Mouse (Mus musculus) macrophage (primary cell): ENCODE data around the gene Psors1c2. TPM values are rescaled to one million over a fixed set of nuclear protein-coding genes. Genes with fewer than 3 reads are reported as not detected.

ENCODE experiments used
- H3K27ac ChIP-seq: fragments of 350-480 bp; formaldehyde crosslinking; 2 replicates; pipeline ENCODE4 v1.9.0; 2021
- H3K36me3 ChIP-seq: fragments of 350-480 bp; formaldehyde crosslinking; 2 replicates; pipeline ENCODE4 v1.9.0; 2021; ENCODE audit errors: inconsistent target
- H3K4me3 ChIP-seq: fragments of 350-480 bp; formaldehyde crosslinking; 2 replicates; pipeline ENCODE4 v1.9.0; 2021; ENCODE audit errors: inconsistent target
- H3K79me2 ChIP-seq: fragments of 350-480 bp; formaldehyde crosslinking; 2 replicates; pipeline ENCODE4 v1.9.0; 2021; ENCODE audit errors: inconsistent target
- WGBS: methylation state at CpG from one replicate; pipeline ENCODE4 v1.1.7; 2026; ENCODE audit warnings: inconsistent platforms; ENCODE audit not compliant: missing documents; 5-methylcytosine and 5-hydroxymethylcytosine counted together
- polyA plus RNA-seq: library from polyadenylated mRNA; stranded (reverse); fragments of 250-400 nt; gene quantifications from 3 replicates; pipeline ENCODE4 v1.2.4, GENCODE M21; 2018; ENCODE audit warnings: inconsistent platforms

Gene Psors1c2
- polyA plus RNA-seq, 1 experiment from 2014 or later: not detected

DNA sequence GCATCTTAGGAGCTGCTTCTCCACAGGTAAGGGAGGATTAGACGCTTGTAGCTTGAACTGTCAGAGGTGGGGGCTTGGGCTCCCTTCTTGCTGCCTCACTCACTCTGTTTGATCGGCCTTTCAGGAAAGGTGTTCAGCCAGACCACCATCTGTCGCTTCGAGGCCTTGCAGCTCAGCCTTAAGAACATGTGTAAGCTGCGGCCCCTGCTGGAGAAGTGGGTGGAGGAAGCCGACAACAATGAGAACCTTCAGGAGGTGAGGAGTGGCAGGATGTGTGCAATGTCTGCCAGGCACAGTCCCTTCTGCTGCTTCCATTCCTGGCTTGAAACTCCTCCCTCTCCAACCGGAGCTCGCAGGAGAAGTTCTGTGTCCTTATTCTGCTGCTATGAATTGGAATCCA is 23.7 kb upstream of the Psors1c2 start:
- Histone ChIP-seq H3K36me3 (no peaks in the 10 kb centered on the region), H3K4me3 (no peak overlapping the region), H3K27ac (no peak overlapping the region), H3K79me2 (no peaks in the 10 kb centered on the region)
- WGBS: 6% methylated on average over 8 of the region's 8 CpGs

DNA sequence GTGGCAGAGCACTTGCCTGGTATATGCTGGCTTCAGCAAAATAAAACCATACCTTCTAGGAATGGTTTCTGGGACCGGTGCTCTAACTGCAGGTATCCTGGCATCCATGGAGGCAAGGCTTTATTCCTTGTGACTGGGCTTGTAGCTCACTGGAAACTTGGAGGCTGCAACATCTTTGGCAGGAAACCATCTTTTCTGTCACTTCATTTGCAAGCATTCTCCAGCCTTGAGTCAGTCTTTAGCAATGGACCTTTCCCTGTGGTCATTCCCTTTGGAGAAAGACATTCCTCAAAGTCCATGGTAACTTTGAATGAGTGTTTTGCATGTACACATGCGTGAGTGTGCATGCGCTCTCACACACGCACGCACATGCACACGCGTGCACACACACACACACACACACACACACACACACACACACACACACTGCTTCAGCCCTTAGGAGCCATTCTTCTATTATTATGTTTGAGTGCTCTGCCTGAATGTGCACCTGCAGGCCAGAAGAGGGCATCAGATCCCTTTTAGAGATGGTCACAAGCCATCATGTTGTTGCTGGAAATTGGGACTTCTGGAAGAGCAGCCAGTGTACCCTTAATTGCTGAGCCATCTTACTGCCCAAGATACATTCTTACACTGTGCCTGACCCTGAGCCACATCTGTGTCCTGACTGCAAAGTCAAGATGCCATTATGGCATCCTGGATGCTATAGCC is 19.9 kb upstream of the Psors1c2 start:
- no peak overlapping the region for H3K27ac ChIP-seq
- WGBS: 95% methylated on average over 7 of the region's 7 CpGs
- no peaks in the 10 kb centered on the region for H3K36me3 ChIP-seq
- no peaks in the 10 kb centered on the region for H3K79me2 ChIP-seq
- no peak overlapping the region for H3K4me3 ChIP-seq

DNA sequence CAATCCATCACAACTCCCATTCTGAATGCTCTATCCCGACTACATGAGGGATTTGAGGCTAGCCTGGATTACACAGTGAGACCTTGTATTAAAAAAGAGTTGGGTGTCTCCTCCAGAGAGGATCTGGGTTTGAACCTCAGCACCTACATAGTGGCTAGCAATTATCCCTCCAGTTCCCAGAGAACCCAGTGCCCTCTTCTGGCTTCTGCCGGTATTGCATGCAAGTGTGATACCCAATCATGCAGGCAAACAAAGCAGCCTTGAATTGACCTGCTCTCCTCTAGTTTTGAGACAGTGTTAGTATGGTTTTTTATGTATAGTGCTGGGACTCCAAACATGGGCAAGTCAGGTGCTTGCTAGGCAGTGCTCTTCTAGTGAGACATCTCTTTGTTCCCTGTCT is 19.1 kb upstream of the Psors1c2 start:
- Histone ChIP-seq H3K4me3 (no peak overlapping the region), H3K79me2 (no peaks in the 10 kb centered on the region), H3K27ac (no peak overlapping the region), H3K36me3 (no peaks in the 10 kb centered on the region)
- 33% methylated on average over 2 of the region's 2 CpGs for WGBS

DNA sequence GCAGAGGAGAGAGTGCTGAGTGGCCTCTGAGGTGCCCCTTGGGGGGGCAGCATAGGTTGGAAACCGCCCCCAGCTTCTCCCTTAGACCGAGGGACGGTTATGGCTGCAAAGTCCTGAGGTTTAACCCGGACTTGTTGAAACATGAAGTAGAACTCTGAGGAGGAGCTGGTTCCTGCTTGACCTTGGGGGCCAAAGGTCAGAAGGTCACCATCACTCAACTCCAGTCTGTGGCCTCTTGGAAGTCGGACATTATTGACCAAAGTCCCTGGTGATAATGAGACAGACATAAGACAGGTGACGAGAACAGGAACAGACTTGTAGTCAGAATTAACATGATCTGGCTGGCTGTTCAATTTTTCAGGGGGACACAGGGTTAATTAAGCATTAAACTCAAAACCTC is 18.2 kb upstream of the Psors1c2 start:
- Histone ChIP-seq H3K36me3 (no peaks in the 10 kb centered on the region), H3K4me3 (no peak overlapping the region)
- 90% methylated on average over 6 of the region's 6 CpGs for WGBS

DNA sequence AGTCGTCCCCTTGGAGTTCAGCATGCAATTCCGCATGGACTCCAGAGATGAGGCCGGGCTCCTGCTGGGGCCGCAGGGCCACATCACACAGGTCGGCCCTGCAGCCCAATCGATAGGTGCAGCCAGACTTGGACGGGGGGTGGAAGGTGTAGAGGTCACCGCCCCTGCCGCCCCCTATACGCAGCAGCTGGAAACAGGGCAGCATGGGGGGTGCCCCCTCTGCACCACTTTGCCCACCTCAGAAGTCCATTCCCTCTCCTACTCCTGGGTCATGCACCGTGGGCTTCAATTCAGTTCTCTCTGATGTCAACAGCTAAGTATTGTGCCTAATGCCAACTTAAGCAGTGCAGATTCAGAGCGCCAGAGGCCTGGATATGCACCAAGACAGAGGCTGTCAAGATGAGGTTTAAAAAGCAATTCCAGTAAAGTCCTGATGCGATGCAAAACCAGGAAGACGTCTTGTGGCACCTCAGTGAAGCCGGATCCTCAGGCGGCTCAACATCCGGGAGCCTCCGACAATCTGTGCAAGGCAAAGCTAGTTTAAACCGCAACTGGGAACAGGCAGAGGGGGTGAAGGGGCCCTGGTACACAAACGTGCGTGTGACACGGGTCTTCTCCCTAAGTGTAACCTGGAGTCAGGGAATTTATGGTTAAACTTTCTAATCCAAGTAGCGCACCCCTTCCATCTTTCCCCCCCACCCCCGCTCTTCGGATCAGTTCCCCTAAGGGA is 16.9 kb upstream of the Psors1c2 start:
- Histone ChIP-seq H3K27ac (peak overlapping the region; percentile 28), H3K4me3 (peak overlapping the region; percentile 66), H3K36me3 (no peaks in the 10 kb centered on the region), H3K79me2 (no peaks in the 10 kb centered on the region)
- WGBS: 30% methylated on average over 24 of the region's 25 CpGs

More for the DNA sequence above, 18.2 kb upstream of the Psors1c2 start:
- Histone ChIP-seq H3K79me2 (no peaks in the 10 kb centered on the region), H3K27ac (no peak overlapping the region)

DNA sequence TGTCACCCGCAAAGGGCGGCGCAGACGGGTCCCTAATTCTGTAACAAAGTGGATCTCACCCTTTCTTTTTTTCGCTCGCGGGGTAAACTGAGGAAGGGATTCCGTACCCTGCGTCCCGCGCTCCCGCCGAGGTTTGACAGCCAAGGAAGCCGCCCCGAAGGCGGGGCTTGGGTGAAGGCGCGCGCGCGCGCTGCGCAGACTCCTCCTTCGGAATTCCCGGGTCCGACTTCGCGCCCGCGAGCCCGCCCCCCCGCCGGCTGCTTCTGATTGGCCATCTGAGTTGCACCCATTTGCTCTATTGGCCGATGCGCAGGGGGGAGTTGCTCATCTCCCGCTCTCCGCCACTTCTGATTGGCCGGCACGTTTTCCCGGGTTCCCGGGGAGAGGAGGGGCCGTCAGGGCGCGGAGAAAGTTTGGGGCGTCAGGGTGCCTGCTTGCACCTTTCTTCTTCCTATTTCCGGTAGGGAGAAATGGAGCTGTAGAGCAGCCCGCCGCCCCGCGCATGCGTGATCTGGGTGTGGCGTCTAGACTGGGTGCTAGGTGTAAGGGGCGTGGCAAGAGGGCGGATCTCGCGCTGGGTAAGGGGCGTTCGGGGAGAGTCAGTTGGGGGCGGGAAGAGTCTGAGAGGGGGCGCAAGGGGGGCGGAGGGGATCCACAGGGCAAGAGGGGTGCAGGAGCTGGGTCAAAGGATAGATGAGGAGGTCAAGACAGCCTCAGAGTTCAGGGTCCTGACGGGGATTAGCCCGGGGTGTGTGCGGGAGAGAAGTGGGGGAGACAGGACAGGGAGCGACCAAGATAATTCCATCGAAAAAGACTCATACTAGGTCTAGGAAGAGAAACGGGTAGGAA is 16.1 kb upstream of the Psors1c2 start, which contains the start of the genes Tcf19 and Cchcr1:
Tcf19 (minus strand) TSS at position 173 of the 849 bp plus-strand sequence.
Cchcr1 (plus strand) TSS at position 449 of the 849 bp plus-strand sequence.
- H3K4me3 ChIP-seq: peak within 1 kb of the TSS; percentile 66
- H3K27ac ChIP-seq: peak within 1 kb of the TSS; percentile 28
- no peaks in the 10 kb centered on the region for H3K36me3 ChIP-seq
- WGBS: under 1% methylated on average over 59 of the region's 67 CpGs
- H3K79me2 ChIP-seq: no peaks in the 10 kb centered on the region

DNA sequence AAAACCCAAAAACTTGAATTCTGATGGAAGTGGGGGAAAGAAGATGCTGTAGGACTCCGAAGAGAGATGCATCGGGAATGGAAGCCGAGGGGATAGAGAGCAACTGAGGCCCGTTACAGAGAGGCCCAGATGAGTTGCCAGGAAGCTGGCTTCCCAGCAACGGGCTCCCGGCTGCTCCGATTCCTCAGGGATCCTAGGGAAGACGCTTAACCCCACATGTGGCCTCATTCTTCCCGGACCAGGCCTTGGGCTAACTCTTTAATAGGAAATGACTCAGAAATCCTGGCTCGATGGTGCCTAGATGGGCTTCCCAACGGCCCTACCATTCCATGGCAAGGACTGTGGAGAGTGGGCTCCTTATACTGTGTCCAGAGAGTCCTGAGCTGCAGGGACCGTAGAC is 15.5 kb upstream of the Psors1c2 start:
- Histone ChIP-seq H3K79me2 (no peaks in the 10 kb centered on the region), H3K36me3 (no peaks in the 10 kb centered on the region), H3K4me3 (peak overlapping the region; percentile 53), H3K27ac (no peak overlapping the region)
- 27% methylated on average over 12 of the region's 12 CpGs for WGBS

DNA sequence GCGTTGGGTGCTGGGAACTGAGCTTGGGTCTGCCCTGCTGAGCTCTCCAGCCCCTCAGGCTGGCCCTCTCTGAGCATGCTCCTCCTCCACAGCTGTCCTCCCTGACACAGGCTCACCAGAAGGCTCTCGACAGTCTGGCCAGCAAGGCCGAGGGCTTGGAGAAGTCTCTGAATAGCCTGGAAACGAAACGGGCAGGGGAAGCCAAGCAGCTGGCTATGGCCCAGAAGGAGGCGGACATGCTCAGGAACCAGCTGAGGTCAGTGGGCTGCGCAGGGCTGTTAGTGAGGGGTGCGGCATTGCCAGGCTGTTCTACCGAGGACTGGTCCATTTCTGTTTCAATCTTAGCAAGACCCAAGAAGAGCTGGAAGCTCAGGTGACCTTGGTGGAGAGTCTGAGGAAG is 8.6 kb upstream of the Psors1c2 start:
- Histone ChIP-seq H3K27ac (no peak overlapping the region), H3K4me3 (no peak overlapping the region), H3K36me3 (peaks cover 8% of the 10 kb centered on the region; the same call in 1 of the 2 replicates), H3K79me2 (no peaks in the 10 kb centered on the region)
- 92% methylated on average over 9 of the region's 9 CpGs for WGBS

DNA sequence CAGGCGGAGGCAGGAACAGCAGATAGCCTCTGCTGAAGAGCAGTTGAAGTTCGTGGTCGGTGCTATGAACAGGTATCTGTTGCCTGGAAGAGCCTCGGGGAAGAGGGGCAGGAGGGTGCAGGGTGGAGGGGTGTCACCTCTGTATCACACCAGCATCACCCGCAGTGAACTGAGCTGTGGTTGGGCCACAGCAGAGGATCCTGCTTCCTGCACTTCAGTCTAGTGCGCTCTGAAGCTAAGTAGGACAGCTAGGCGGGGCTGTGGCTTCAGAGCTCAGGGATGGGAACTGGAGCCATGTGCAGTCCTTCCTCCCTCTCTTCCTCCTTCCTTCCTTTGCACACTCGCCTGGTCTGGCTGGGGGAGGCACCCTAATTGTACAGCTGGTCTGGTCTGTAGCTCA is 6.4 kb upstream of the Psors1c2 start:
- H3K36me3 ChIP-seq: peaks cover 8% of the 10 kb centered on the region; the same call in 1 of the 2 replicates
- 57% methylated on average over 8 of the region's 8 CpGs for WGBS
- H3K79me2 ChIP-seq: no peaks in the 10 kb centered on the region
- no peak overlapping the region for H3K27ac ChIP-seq
- H3K4me3 ChIP-seq: no peak overlapping the region

DNA sequence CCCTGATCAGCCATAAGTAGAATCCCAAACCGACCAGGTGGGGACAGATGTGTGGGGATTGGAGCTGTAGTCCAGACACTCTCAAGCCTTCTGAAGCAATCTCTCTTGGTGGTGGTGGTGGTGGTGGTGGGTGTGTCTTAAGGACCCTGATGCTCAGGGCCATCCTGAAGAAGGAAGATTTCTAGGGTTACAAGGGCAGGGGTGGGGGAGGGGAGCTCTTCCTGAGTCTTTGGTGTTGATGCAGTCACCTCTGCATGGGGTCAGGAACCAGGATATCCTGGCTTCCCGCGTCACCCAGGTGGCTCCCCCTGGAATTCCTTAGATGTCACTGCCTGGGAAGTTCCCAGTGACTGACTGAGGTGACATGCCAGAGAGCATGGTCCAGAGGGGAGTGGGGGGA is 641 bp upstream of the Psors1c2 start:
- Histone ChIP-seq H3K79me2 (no peaks in the 10 kb centered on the region), H3K36me3 (no peaks in the 10 kb centered on the region), H3K4me3 (no peak overlapping the region), H3K27ac (no peak overlapping the region)
- WGBS: 20% methylated on average over 3 of the region's 3 CpGs

DNA sequence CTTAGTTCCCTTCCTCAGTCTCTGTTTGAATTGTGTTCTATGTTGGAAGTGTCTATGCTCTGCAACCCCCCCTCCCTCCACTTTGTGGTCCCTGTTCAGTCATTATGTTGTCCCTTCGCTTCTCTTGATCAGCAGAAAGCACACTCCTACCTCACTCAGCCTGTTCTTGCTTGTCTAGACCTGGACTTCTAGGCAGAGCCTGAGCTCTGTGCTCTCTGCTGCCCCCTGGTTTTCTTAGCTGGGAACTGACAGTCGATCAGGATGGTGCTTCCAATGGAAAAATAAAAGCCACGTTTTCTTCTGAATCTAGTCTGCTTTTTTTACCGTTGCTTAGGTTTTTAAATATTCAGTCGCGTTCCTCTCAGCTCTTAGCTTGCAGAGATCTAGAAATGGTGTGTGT is 1.3 kb downstream of the Psors1c2 start:
- Histone ChIP-seq H3K36me3 (no peaks in the 10 kb centered on the region), H3K4me3 (no peak overlapping the region), H3K79me2 (no peaks in the 10 kb centered on the region), H3K27ac (no peak overlapping the region)
- WGBS: 12% methylated on average over 6 of the region's 6 CpGs

DNA sequence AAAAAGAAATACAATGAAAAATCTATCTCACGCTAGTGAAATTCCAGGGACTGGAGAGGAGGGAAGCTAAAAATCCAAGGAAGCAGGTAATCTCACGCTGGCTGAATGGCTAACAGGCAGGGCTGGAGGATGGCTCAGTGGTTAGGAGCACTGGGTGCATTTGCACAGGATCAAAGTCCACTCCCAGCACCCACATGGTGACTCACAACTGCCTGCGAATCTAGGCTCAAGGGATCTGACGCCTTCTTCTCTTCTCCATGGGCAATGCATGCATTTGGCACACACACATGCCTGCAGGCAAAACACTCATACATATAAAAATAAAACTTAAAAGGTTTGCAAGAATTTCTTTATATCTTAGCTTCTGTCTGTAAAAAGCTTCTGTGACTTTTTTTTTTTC is 4.4 kb downstream of the Psors1c2 start:
- H3K36me3 ChIP-seq: no peaks in the 10 kb centered on the region
- no peaks in the 10 kb centered on the region for H3K79me2 ChIP-seq
- no peak overlapping the region for H3K4me3 ChIP-seq
- 79% methylated on average over 3 of the region's 4 CpGs for WGBS
- H3K27ac ChIP-seq: no peak overlapping the region

DNA sequence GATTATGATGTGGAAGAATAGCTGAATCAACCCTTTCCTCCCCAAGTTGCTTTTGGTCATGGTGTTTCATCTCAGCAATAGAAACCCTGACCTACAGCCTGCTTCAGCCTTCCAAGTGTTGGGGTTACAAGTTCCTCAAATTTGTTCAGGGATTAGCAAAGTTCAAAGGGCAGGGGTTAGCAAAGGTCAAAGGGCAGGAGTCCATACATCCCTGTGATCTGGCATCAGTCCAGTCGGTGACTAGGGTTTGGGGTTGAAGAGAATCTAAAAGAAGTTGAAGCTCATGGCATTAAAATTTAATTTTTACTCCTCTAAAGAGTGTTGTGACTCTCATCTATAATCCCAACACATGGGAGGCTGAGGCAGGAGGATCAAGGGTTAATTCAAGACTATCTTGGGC is 5.5 kb downstream of the Psors1c2 start:
- Histone ChIP-seq H3K4me3 (no peak overlapping the region), H3K27ac (no peak overlapping the region), H3K79me2 (no peaks in the 10 kb centered on the region), H3K36me3 (no peaks in the 10 kb centered on the region)
- WGBS: 89% methylated on average over 1 of the region's 1 CpGs

DNA sequence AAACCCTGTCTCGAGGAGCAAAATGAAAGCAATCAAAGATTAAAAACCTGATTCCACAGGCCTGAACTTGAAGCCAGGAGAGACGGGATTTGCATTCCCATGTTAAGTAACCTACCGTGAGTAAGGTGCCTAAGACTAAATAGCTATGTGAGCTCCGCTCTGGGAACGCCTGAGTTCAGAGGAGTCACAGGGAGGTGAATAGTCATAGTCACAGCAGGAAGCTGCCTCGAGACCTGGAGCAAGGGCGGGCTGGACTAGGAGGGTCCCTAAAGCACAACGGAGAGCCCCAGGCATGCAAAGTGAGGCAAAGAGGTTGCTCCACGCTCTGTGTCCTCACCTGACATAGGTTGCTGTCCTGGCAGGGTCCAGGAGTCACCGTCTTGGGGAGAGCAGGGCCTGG is 6.5 kb downstream of the Psors1c2 start:
- H3K4me3 ChIP-seq: no peak overlapping the region
- no peaks in the 10 kb centered on the region for H3K79me2 ChIP-seq
- no peak overlapping the region for H3K27ac ChIP-seq
- WGBS: 63% methylated on average over 10 of the region's 10 CpGs
- no peaks in the 10 kb centered on the region for H3K36me3 ChIP-seq
